Mouse (Mus musculus) hindbrain, embryonic 16.5 days (tissue): ENCODE measurements around the gene P3h4. TPM values are rescaled to one million over a fixed set of nuclear protein-coding genes. Genes with fewer than 3 reads are reported as not detected.
A peak's percentile ranks its signal among the peaks of the same experiment; 100 is the strongest.

Experiments
- ATAC-seq: fragments of 200-750 bp; cut with Nextera tagmentation; 2 replicates; pipeline ENCODE4 v1.8.0; 2017; ENCODE audit warnings: moderate TSS enrichment, moderate library complexity
- H3K27ac ChIP-seq: fragments of 300-500 bp; sonication (generic); 2 replicates; pipeline ENCODE4 v1.5.1; 2014; ENCODE audit warnings: low read depth, mild to moderate bottlenecking, control low read depth, low read length, moderate library complexity
- H3K27me3 ChIP-seq: fragments of 300-500 bp; sonication (generic); replicated peaks from 2 replicates; pipeline ENCODE4 v1.6.1; 2014; ENCODE audit warnings: low read length; ENCODE audit not compliant: control insufficient read depth, insufficient read depth
- H3K36me3 ChIP-seq: fragments of 300-500 bp; sonication (generic); 2 replicates; pipeline ENCODE4 v1.6.1; 2014; ENCODE audit warnings: mild to moderate bottlenecking, low read length, moderate library complexity, mixed read lengths; ENCODE audit not compliant: control insufficient read depth, insufficient read depth
- H3K4me1 ChIP-seq: fragments of 300-500 bp; sonication (generic); 2 replicates; pipeline ENCODE4 v1.6.1; 2014; ENCODE audit warnings: low read depth, low read length; ENCODE audit not compliant: control insufficient read depth, insufficient read depth
- H3K4me2 ChIP-seq: fragments of 300-500 bp; sonication (generic); 2 replicates; pipeline ENCODE4 v1.6.1; 2014; ENCODE audit warnings: mild to moderate bottlenecking, low read length, control low read depth, moderate library complexity
- H3K4me3 ChIP-seq: fragments of 300-500 bp; sonication (generic); 2 replicates; pipeline ENCODE4 v1.5.1; 2014; ENCODE audit warnings: mild to moderate bottlenecking, low read length, control low read depth, moderate library complexity
- H3K9ac ChIP-seq: fragments of 300-500 bp; sonication (generic); 2 replicates; pipeline ENCODE4 v1.6.1; 2014; ENCODE audit warnings: low read depth, mild to moderate bottlenecking, control low read depth, low read length, moderate library complexity
- H3K9me3 ChIP-seq: fragments of 300-500 bp; sonication (generic); 2 replicates; pipeline ENCODE4 v1.6.1; 2014; ENCODE audit warnings: mild to moderate bottlenecking, low read length, moderate library complexity; ENCODE audit not compliant: control insufficient read depth
- WGBS: fragments of 180-500 bp; shearing (Covaris S2); extraction: QIAGEN DNeasy Blood & Tissue Kit; methylation state at CpG from one replicate; pipeline ENCODE4 v1.1.7; 2014; 5-methylcytosine and 5-hydroxymethylcytosine counted together
- polyA plus RNA-seq: library from polyadenylated mRNA; unstranded; fragments of >200 nt; fragmentation: Nextera tagmentation; extraction: Ambion mirVana; gene quantifications from 2 replicates; pipeline ENCODE4 v1.2.1, GENCODE M21; 2015

P3h4 gene
- polyA plus RNA-seq, 1 experiment from 2014 or later = 21.5 TPM

DNA sequence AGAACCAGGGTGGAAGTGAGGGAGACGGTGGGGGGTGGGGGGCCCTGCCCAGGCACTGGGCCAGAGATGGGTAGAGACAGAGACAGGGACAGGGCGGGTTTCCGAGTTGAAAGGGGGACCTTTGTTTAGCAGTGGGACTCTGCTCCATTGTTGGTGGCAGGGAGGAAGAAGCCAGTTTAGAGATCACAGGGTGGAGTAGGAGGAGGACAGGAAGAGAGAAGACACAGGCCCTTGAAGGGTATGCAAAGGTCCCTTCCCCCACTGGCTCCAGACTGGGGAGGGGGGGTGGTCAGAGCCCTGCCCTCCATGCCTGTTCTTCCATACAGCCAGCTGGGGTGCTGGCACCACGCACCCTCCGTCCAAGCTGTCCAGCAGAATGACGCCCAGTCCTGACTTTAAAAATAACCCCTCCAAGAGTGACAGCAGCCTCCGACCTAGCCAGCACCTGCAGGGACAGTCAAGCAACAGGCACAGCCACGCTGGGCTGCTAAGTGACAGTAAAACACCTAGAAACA lies 24.6 kb downstream of the P3h4 start:
- peak; percentile 12; the same call in 1 of the 2 replicates for ATAC-seq
- WGBS = 39% methylated on average over 8 of the region's 8 CpGs
- Histone ChIP-seq H3K9me3 (no peaks in the 10 kb centered on the region), H3K4me1 (peaks cover 19% of the 10 kb centered on the region), H3K27ac (peak overlapping the region; percentile 16; the same call in 1 of the 2 replicates), H3K9ac (no peak overlapping the region), H3K36me3 (peaks cover 7% of the 10 kb centered on the region), H3K4me2 (no peak overlapping the region), H3K27me3 (no peaks in the 10 kb centered on the region), H3K4me3 (no peak overlapping the region)

DNA sequence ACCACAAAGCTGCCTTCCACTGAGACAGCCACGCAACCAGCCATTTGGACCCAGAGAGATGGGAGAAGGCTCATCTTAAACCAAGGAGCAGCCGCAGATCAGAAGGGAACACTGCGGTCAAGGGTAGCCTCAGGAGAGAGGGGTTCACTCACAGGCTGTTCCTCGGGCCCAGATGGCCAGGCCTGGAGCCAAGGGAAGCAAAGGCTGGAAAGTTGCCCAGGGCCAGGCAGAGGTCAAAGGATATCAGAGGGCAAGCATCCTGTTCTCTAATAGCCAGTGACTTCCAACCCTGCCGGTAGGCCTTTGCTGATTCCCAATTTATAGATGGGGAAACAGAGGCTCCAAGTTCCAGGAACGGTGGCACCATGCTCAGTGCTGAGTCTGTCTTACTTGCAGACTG lies 26.0 kb downstream of the P3h4 start:
- H3K27me3 ChIP-seq = no peaks in the 10 kb centered on the region
- H3K9me3 ChIP-seq = no peaks in the 10 kb centered on the region
- H3K4me1 ChIP-seq = peaks cover 16% of the 10 kb centered on the region
- 89% methylated on average over 6 of the region's 6 CpGs for WGBS
- ATAC-seq = no peak
- H3K27ac ChIP-seq = no peak overlapping the region
- no peak overlapping the region for H3K4me3 ChIP-seq
- no peak overlapping the region for H3K9ac ChIP-seq
- H3K36me3 ChIP-seq = peaks cover 15% of the 10 kb centered on the region
- H3K4me2 ChIP-seq = no peak overlapping the region

DNA sequence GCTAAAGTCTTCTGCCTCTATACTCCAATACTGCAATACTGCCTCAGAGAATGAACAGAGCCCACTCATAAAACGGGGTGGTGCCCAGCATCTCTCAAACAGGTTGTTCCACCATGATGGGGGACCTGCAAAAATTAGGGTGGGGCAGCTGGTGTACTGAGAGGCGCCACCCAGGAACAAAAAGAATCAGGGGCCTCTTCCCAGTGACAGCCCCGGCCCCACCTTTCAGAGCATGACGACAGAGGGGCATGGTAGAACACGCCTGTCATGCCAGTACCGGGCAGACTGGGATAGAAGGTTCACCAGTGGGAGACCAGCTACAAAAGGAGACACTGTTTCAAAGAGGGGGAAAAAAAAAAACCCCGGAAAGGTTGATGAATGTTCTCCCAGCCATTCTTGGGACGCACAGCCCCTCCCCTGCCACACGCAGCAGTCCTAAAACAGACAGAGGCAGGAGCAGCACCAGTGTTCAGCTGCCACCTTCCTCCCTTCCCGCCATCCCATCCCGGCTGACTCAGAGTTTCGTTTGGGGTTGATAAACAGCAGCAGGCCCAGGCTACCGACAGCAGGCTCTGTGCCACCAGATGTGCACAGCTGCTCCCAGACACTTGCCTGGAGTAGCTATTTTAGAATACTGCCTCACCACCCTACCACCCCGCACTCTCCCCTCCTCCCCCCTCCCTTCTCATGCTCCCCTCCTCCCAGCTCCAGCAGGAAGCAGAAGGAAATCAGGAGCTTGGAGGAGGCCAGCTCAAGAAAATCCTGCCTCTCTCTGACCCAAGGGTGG lies 26.9 kb downstream of the P3h4 start:
- 48% methylated on average over 14 of the region's 14 CpGs for WGBS
- H3K4me3 ChIP-seq = no peak overlapping the region
- ATAC-seq = no peak
- H3K4me1 ChIP-seq = peaks cover 16% of the 10 kb centered on the region
- no peak overlapping the region for H3K4me2 ChIP-seq
- H3K36me3 ChIP-seq = peaks cover 23% of the 10 kb centered on the region
- H3K9me3 ChIP-seq = no peaks in the 10 kb centered on the region
- H3K27me3 ChIP-seq = no peaks in the 10 kb centered on the region
- H3K9ac ChIP-seq = no peak overlapping the region
- H3K27ac ChIP-seq = no peak overlapping the region

DNA sequence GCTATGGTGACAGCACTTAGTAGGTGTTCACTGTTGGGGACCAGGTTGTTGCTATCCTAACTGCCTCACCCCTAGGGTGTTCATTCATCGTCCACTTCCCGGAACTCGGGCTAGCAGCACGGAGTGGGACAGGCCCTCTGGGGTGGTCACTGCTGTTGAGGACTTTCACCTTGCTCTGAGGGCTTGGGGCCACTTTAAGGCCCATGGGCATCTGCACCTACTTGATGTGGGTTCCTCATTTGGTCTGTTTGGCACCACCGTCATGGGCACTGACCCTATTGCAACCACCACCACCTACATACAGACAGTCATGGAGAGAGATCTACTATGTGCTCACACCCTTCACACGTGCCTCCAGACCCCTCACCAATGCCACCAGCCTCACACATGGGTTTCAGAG lies 27.5 kb downstream of the P3h4 start:
- peaks cover 27% of the 10 kb centered on the region for H3K36me3 ChIP-seq
- no peak for ATAC-seq
- peaks cover 16% of the 10 kb centered on the region for H3K4me1 ChIP-seq
- H3K4me2 ChIP-seq = no peak overlapping the region
- 83% methylated on average over 6 of the region's 6 CpGs for WGBS
- no peak overlapping the region for H3K27ac ChIP-seq
- no peaks in the 10 kb centered on the region for H3K27me3 ChIP-seq
- H3K4me3 ChIP-seq = no peak overlapping the region
- no peaks in the 10 kb centered on the region for H3K9me3 ChIP-seq
- no peak overlapping the region for H3K9ac ChIP-seq

DNA sequence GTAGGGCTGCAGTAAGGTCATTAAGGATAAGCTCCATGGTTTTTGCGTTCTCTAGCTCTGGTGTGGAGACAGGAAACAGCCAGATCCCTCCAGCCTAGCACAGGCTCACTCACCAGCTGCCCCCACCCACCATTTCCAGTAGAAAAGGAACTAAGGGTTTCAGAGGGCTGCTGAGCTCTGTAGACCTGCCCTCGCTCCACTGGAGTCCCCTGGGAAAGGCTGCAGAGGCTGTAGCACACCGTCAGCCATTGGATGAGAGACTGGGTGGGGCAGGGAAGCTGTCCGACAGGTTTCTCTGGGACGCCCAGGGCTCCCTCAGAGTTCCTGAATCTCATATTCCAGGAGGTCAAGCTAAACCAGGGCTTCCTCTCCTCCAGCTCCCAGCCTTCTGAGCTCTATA lies 28.1 kb downstream of the P3h4 start:
- peaks cover 31% of the 10 kb centered on the region for H3K36me3 ChIP-seq
- no peaks in the 10 kb centered on the region for H3K27me3 ChIP-seq
- no peak overlapping the region for H3K27ac ChIP-seq
- H3K9me3 ChIP-seq = no peaks in the 10 kb centered on the region
- H3K4me3 ChIP-seq = no peak overlapping the region
- 52% methylated on average over 5 of the region's 5 CpGs for WGBS
- no peak overlapping the region for H3K4me2 ChIP-seq
- ATAC-seq = no peak
- peaks cover 16% of the 10 kb centered on the region for H3K4me1 ChIP-seq
- no peak overlapping the region for H3K9ac ChIP-seq

DNA sequence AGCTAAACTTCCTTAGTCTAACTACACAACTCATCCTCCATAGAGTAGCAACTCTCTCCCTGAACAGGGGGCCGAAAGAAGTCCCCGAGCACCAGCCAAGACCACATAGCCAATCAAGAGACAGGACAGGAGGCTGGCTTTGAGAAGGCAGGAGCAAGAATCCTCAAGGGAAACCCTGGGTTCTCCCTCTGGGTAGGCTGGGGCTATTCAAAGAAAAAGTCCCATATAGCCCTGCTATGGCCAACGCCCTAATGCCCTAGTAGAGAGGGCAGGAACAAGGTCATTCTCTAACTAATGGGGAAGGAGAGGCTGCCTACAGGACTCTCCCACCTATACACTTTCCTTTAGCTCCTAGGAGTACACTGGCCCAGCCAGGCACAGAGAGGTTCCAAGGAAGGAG lies 29.6 kb downstream of the P3h4 start:
- H3K9ac ChIP-seq = no peak overlapping the region
- H3K36me3 ChIP-seq = peaks cover 35% of the 10 kb centered on the region
- peaks cover 9% of the 10 kb centered on the region for H3K4me1 ChIP-seq
- 95% methylated on average over 3 of the region's 3 CpGs for WGBS
- no peaks in the 10 kb centered on the region for H3K9me3 ChIP-seq
- H3K27ac ChIP-seq = no peak overlapping the region
- no peak overlapping the region for H3K4me3 ChIP-seq
- H3K4me2 ChIP-seq = no peak overlapping the region
- H3K27me3 ChIP-seq = no peaks in the 10 kb centered on the region
- no peak for ATAC-seq

DNA sequence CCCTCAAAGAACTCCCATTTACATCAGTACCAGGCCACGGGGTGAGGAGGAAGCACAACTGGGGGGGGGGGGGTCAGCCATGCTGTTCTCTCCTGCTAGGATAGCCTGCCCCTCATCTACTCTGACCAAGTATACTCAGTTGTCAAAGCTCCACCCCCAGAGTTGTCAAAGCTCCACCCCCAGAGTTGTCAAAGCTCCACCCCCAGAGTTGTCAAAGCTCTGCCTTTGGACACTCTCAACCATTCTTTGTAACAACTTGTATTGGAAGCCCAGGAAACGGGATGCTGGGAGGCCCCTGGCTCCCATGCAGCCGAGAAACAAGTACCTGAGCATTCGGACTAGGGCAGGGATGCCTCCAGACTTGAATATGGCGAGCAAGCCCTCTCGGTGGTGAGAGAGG lies 32.0 kb downstream of the P3h4 start:
- Histone ChIP-seq H3K4me3 (no peak overlapping the region), H3K27ac (no peak overlapping the region), H3K36me3 (peaks cover 52% of the 10 kb centered on the region), H3K9ac (no peak overlapping the region), H3K9me3 (no peaks in the 10 kb centered on the region), H3K4me2 (no peak overlapping the region), H3K27me3 (no peaks in the 10 kb centered on the region), H3K4me1 (peaks cover under 1% of the 10 kb centered on the region; the same call in 1 of the 2 replicates)
- 91% methylated on average over 6 of the region's 6 CpGs for WGBS
- no peak for ATAC-seq

DNA sequence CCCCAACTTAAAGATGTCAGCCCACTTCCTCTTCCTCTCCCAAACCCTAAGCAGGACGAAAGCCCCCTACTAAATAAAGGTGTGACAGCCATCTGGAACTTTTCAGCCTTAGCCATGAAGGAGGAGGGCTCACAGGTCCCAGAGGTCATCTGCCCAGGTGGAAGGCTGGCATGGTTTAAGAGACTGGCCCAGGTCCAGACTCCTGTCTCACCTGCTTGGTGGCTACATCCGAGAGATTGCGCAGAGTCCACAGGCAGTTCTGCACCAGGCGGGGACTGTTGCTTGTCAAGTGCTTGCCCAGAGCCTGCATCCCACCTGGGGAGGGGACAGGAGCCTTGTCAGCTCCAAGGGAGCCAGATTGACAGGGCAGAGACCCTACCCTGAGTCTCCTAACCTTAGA lies 35.3 kb downstream of the P3h4 start:
- Histone ChIP-seq H3K4me2 (no peak overlapping the region), H3K9ac (no peak overlapping the region), H3K9me3 (no peaks in the 10 kb centered on the region), H3K4me1 (no peaks in the 10 kb centered on the region), H3K36me3 (peaks cover 61% of the 10 kb centered on the region), H3K27me3 (no peaks in the 10 kb centered on the region), H3K4me3 (no peak overlapping the region), H3K27ac (no peak overlapping the region)
- 97% methylated on average over 4 of the region's 4 CpGs for WGBS
- ATAC-seq = no peak

DNA sequence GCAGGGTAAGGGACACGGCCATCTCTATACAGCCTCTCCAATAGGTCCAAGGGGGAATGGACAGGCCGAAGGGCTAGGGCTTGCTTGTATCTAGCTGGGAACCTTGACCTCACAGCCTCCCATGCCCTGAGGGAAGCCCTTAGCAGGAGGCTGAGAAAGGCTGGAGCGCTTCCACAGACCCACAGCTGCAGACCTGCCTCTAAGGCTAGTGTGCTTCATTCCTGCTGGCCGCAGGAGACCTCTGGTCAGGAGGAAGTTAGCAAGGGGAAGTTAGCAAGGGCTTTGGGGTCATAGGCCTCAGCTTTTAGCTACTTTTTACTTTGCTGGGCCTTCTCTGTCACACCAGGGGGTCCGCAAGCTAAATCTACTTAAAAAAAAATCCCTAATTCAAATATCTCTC lies 36.2 kb downstream of the P3h4 start:
- Histone ChIP-seq H3K4me1 (no peaks in the 10 kb centered on the region), H3K27ac (no peak overlapping the region), H3K27me3 (no peaks in the 10 kb centered on the region), H3K9ac (no peak overlapping the region), H3K4me3 (no peak overlapping the region), H3K9me3 (no peaks in the 10 kb centered on the region), H3K4me2 (no peak overlapping the region), H3K36me3 (peaks cover 61% of the 10 kb centered on the region)
- 92% methylated on average over 5 of the region's 5 CpGs for WGBS
- no peak for ATAC-seq
